9 mouse cellular contexts compared by ENCODE assay signal in genomic region chr17:17828191-17828981, GRCm38 (mm10). TPM values are rescaled to one million over a fixed set of nuclear protein-coding genes. Genes with fewer than 3 reads are reported as not detected.
DNase-seq lines count a peak whose midpoint lies in the region; ATAC-seq and TF ChIP-seq lines count a peak whose summit lies in the region.
"Had no signal": no experiment of that assay in that cellular context is flagged by ENCODE, and none has a peak within 500 bp of the region (broad histone marks: within the 10 kb centered on the region; RNA-seq: fewer than 3 reads in every experiment).

No protein-coding gene starts in this region.

- no peaks in the 10 kb centered on the region for H3K9me3 ChIP-seq in megakaryocyte, embryonic 14.5 days
- no peaks in the 10 kb centered on the region for H3K9me3 ChIP-seq in hindbrain, postnatal 0 days (ENCODE audit: low read length)
- H3K9me3 ChIP-seq in limb, embryonic 14.5 days (ENCODE audit: control insufficient read depth, low read length) = no peaks in the 10 kb centered on the region

- H3K4me1 ChIP-seq in megakaryocyte, embryonic 14.5 days = peaks cover 32% of the 10 kb centered on the region
- peaks cover 13% of the 10 kb centered on the region for H3K4me1 ChIP-seq in hindbrain, postnatal 0 days (ENCODE audit: insufficient read depth, low read length)
- H3K4me1 ChIP-seq in limb, embryonic 14.5 days (ENCODE audit: control insufficient read depth, insufficient read depth, low read length) = peaks cover 29% of the 10 kb centered on the region

- peak overlapping the region; percentile 94 for H3K4me2 ChIP-seq in hindbrain, postnatal 0 days (ENCODE audit: low read depth, low read length)
- peak overlapping the region; percentile 75 for H3K4me2 ChIP-seq in limb, embryonic 14.5 days (replicated peaks; ENCODE audit: low read depth, low read length, severe bottlenecking)

- peak overlapping the region; percentile 97 for H3K4me3 ChIP-seq in megakaryocyte, embryonic 14.5 days (replicated peaks)
- H3K4me3 ChIP-seq in hindbrain, postnatal 0 days (ENCODE audit: low read length) = peak overlapping the region; percentile 87
- H3K4me3 ChIP-seq in limb, embryonic 14.5 days (replicated peaks; ENCODE audit: low read length) = peak overlapping the region; percentile 78

- no peaks in the 10 kb centered on the region for H3K36me3 ChIP-seq in megakaryocyte, embryonic 14.5 days (replicated peaks; ENCODE audit: low read length)
- H3K36me3 ChIP-seq in hindbrain, postnatal 0 days (ENCODE audit: insufficient read depth, low read length) = peaks cover 6% of the 10 kb centered on the region; the same call in 1 of the 2 replicates
- peaks cover 30% of the 10 kb centered on the region for H3K36me3 ChIP-seq in limb, embryonic 14.5 days (ENCODE audit: control insufficient read depth, insufficient read depth, low read length)

- DNase-seq in cerebellum, postnatal 36 days = peak; percentile 50 to 57
- peak; percentile 59 for DNase-seq in gastrocnemius, postnatal 10 days
- DNase-seq in hindbrain, postnatal 0 days (ENCODE audit: low spot score) = peak; percentile 77
- DNase-seq in limb, embryonic 14.5 days (ENCODE audit: low spot score) = peak; percentile 92
- DNase-seq in naive thymus-derived CD4-positive, alpha-beta T cell, adult 2 months (ENCODE audit: low read depth) = peak; percentile 24
- DNase-seq in yolk sac, embryonic 10.5 days (ENCODE audit: low spot score) = peak; percentile 84

- peak; percentile 54; the same call in 1 of the 2 replicates for TF ChIP-seq POLR2A in limb, embryonic 14.5 days (IDR thresholded peaks at IDR 0.05; ENCODE audit: borderline replicate concordance, extremely low read depth, insufficient read depth, insufficient read length)

- no peak for TF ChIP-seq CTCF in hindbrain, postnatal 0 days (IDR thresholded peaks at IDR 0.05; ENCODE audit: low read depth)

- peak overlapping the region; percentile 89 for H3K9ac ChIP-seq in hindbrain, postnatal 0 days (replicated peaks; ENCODE audit: low read length)
- H3K9ac ChIP-seq in limb, embryonic 14.5 days (ENCODE audit: low read depth, low read length, severe bottlenecking) = peak overlapping the region; percentile 93

- WGBS in hindbrain, postnatal 0 days = 0% methylated on average over 8 of the region's 15 CpGs
- WGBS in limb, embryonic 14.5 days = 2% methylated on average over 8 of the region's 15 CpGs

- H3K27ac ChIP-seq in hindbrain, postnatal 0 days = peak overlapping the region; percentile 99
- peak overlapping the region; percentile 99 for H3K27ac ChIP-seq in limb, embryonic 14.5 days (replicated peaks; ENCODE audit: low read depth, low read length)

- H3K27me3 ChIP-seq in megakaryocyte, embryonic 14.5 days (replicated peaks) = peaks cover 29% of the 10 kb centered on the region
- no peaks in the 10 kb centered on the region for H3K27me3 ChIP-seq in hindbrain, postnatal 0 days (ENCODE audit: insufficient read depth, low read length)
- no peaks in the 10 kb centered on the region for H3K27me3 ChIP-seq in limb, embryonic 14.5 days (ENCODE audit: control insufficient read depth, insufficient read depth, low read length)

- ATAC-seq in megakaryocyte, adult 5-6 weeks (ENCODE audit: poor library complexity, severe bottlenecking) = no peak
- peak; percentile 33 for ATAC-seq in hindbrain, postnatal 0 days
- peak; percentile 77 for ATAC-seq in limb, embryonic 14.5 days (ENCODE audit: low FRiP score, low read depth)

RNA-seq across cellular contexts. Expression of gene Spaca6, which starts 1.4 kb away (rescaled TPM):
- 5.5 TPM in 1 of 2 replicates, not detected in the other for polyA plus RNA-seq in megakaryocyte, embryonic 14.5 days (2012; ENCODE audit: insufficient read depth, low replicate concordance)
- total RNA-seq in megakaryocyte, adult 5-6 weeks (2015) = 7.5 and 10.1 TPM in 2 replicates
- 1.9 TPM in 1 of 2 replicates, not detected in the other for total RNA-seq in megakaryocyte, adult 5-6 weeks (2017)
- total RNA-seq in gastrocnemius, postnatal 10 days (2021) = 10 to 100 TPM; 14.3 to 28.7 TPM
- total RNA-seq in hindbrain, postnatal 0 days (2014; rRNA removed) = 22.8 and 29.8 TPM in 2 replicates
- polyA plus RNA-seq in hindbrain, postnatal 0 days (2015; fragmentation: Nextera tagmentation; extraction: Ambion mirVana) = 18.4 and 18.7 TPM in 2 replicates
- polyA plus RNA-seq in limb, embryonic 14.5 days (2012; rRNA removed) = 125 and 142 TPM in 2 replicates
- 23.6 and 32.5 TPM in 2 replicates for polyA plus RNA-seq in limb, embryonic 14.5 days (2014; fragmentation: Nextera tagmentation; extraction: Ambion mirVana)

RNA-seq across cellular contexts. Expression of gene Has1, which starts 26.6 kb away (rescaled TPM):
- not detected in 2 replicates for polyA plus RNA-seq in megakaryocyte, embryonic 14.5 days (2012; ENCODE audit: insufficient read depth, low replicate concordance)
- not detected in 2 replicates for total RNA-seq in megakaryocyte, adult 5-6 weeks (2015)
- total RNA-seq in megakaryocyte, adult 5-6 weeks (2017) = not detected in 2 replicates
- total RNA-seq in gastrocnemius, postnatal 10 days (2021) = under 1 TPM; 0.09 to 0.19 TPM
- 0.07 and 1.4 TPM in 2 replicates for total RNA-seq in hindbrain, postnatal 0 days (2014; rRNA removed)
- 1.1 and 1.2 TPM in 2 replicates for polyA plus RNA-seq in hindbrain, postnatal 0 days (2015; fragmentation: Nextera tagmentation; extraction: Ambion mirVana)
- polyA plus RNA-seq in limb, embryonic 14.5 days (2012; rRNA removed) = 0.19 and 0.25 TPM in 2 replicates
- 1.6 and 2.2 TPM in 2 replicates for polyA plus RNA-seq in limb, embryonic 14.5 days (2014; fragmentation: Nextera tagmentation; extraction: Ambion mirVana)

RNA-seq across cellular contexts. Expression of gene Fpr1, which starts 55.4 kb away (rescaled TPM):
- 0.76 TPM in 1 of 2 replicates, not detected in the other for polyA plus RNA-seq in megakaryocyte, embryonic 14.5 days (2012; ENCODE audit: insufficient read depth, low replicate concordance)
- total RNA-seq in megakaryocyte, adult 5-6 weeks (2015) = 65.4 and 74.3 TPM in 2 replicates
- 53.9 and 57.5 TPM in 2 replicates for total RNA-seq in megakaryocyte, adult 5-6 weeks (2017)
- under 1 TPM in 1 of 2 experiments, not detected in 1; 0.32 TPM for total RNA-seq in gastrocnemius, postnatal 10 days (2021)
- total RNA-seq in hindbrain, postnatal 0 days (2014; rRNA removed) = not detected in 2 replicates
- polyA plus RNA-seq in hindbrain, postnatal 0 days (2015; fragmentation: Nextera tagmentation; extraction: Ambion mirVana) = not detected in 2 replicates
- polyA plus RNA-seq in limb, embryonic 14.5 days (2012; rRNA removed) = 0.11 and 0.58 TPM in 2 replicates
- 0.23 TPM in 1 of 2 replicates, not detected in the other for polyA plus RNA-seq in limb, embryonic 14.5 days (2014; fragmentation: Nextera tagmentation; extraction: Ambion mirVana)

RNA-seq across cellular contexts. Expression of gene Fpr2, which starts 59.2 kb away (rescaled TPM):
- 1.1 TPM in 1 of 2 replicates, not detected in the other for polyA plus RNA-seq in megakaryocyte, embryonic 14.5 days (2012; ENCODE audit: insufficient read depth, low replicate concordance)
- total RNA-seq in megakaryocyte, adult 5-6 weeks (2015) = 335 and 343 TPM in 2 replicates
- total RNA-seq in megakaryocyte, adult 5-6 weeks (2017) = 80.8 and 91.0 TPM in 2 replicates
- under 1 TPM in 1 of 2 experiments, not detected in 1; 0.47 TPM for total RNA-seq in gastrocnemius, postnatal 10 days (2021)
- 1.5 TPM in 1 of 2 replicates, not detected in the other for total RNA-seq in hindbrain, postnatal 0 days (2014; rRNA removed)
- 0.32 and 0.41 TPM in 2 replicates for polyA plus RNA-seq in hindbrain, postnatal 0 days (2015; fragmentation: Nextera tagmentation; extraction: Ambion mirVana)
- 0.14 and 0.27 TPM in 2 replicates for polyA plus RNA-seq in limb, embryonic 14.5 days (2012; rRNA removed)
- 0.23 and 0.36 TPM in 2 replicates for polyA plus RNA-seq in limb, embryonic 14.5 days (2014; fragmentation: Nextera tagmentation; extraction: Ambion mirVana)

RNA-seq across cellular contexts. Expression of gene Fpr3, which starts 59.3 kb away (rescaled TPM):
- not detected in 2 replicates for polyA plus RNA-seq in megakaryocyte, embryonic 14.5 days (2012; ENCODE audit: insufficient read depth, low replicate concordance)
- not detected in 2 replicates for total RNA-seq in megakaryocyte, adult 5-6 weeks (2015)
- not detected in 2 replicates for total RNA-seq in megakaryocyte, adult 5-6 weeks (2017)
- not detected for total RNA-seq in gastrocnemius, postnatal 10 days (2021)
- not detected in 2 replicates for total RNA-seq in hindbrain, postnatal 0 days (2014; rRNA removed)
- not detected in 2 replicates for polyA plus RNA-seq in hindbrain, postnatal 0 days (2015; fragmentation: Nextera tagmentation; extraction: Ambion mirVana)
- polyA plus RNA-seq in limb, embryonic 14.5 days (2012; rRNA removed) = not detected in 2 replicates
- polyA plus RNA-seq in limb, embryonic 14.5 days (2014; fragmentation: Nextera tagmentation; extraction: Ambion mirVana) = not detected in 2 replicates
- total RNA-seq: adrenal gland, postnatal 4 days had no signal

Comparison
In these comparisons a context has a peak if more than half of its experiments do, and no peak if none do; other contexts are left out.
1. DNase-seq: peak in every context shown above with its lines; median percentile 92 in limb, embryonic 14.5 days; 84 in yolk sac, embryonic 10.5 days; 77 in hindbrain, postnatal 0 days; 59 in gastrocnemius, postnatal 10 days; 54 in cerebellum, postnatal 36 days; 24 in naive thymus-derived CD4-positive, alpha-beta T cell, adult 2 months.
2. RNA of gene Fpr1, which starts 55.4 kb away (total RNA-seq): 53.9 to 74.3 TPM in megakaryocyte, adult 5-6 weeks; 0.32 TPM in gastrocnemius, postnatal 10 days and not detected in hindbrain, postnatal 0 days; every median in the first group is over 10 times any median in the second.
3. Peak in every context shown above with its lines, with median percentiles within 50 percentile points of each other: H3K4me3 ChIP-seq.